Mouse (Mus musculus): Measurements from ENCODE around the gene Otc.

GRCm38 (mm10) chrX:10234617-10235016, 17.5 kb upstream of the Otc start:
- TF ChIP-seq CTCF (conservative IDR thresholded peaks at IDR 0.05; ENCODE audit: low read length), result no peak
- no peak for TF ChIP-seq POU5F1 (IDR thresholded peaks at IDR 0.05; ENCODE audit: borderline replicate concordance, low read length)

Measured in E14TG2a.4 (cell line).